In the genomic region with DNA sequence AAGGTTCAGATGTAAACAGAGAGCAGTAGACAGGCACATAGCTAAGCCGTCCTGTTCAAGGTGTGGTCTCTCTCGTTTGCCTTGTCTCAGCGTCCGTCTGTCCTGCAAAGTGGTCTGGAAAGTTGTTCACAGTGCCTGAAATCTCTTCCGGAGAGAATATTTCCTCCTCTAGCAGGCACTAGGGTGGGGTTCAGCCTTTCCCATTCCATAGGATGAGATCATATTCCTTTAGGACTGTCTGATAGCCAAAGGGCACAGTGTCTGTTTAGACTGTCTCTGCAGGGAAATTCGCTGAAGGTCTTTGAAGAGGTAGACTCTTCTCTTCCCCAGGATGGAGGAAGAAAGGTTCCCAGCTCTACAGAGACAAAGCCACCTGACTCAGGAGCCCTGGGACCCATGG, we compare ENCODE assay signal across 22 mouse cellular contexts.
DNase-seq lines count a peak whose midpoint lies in the region; ATAC-seq and TF ChIP-seq lines count a peak whose summit lies in the region.
"Had no signal": no experiment of that assay in that cellular context is flagged by ENCODE, and none has a peak within 500 bp of the region (broad histone marks: within the 10 kb centered on the region; RNA-seq: fewer than 3 reads in every experiment).

No protein-coding gene starts in this region.

- no peaks in the 10 kb centered on the region for H3K9me3 ChIP-seq in heart, embryonic 12.5 days (replicated peaks)
- no peaks in the 10 kb centered on the region for H3K9me3 ChIP-seq in hindbrain, embryonic 12.5 days (replicated peaks)
- no peaks in the 10 kb centered on the region for H3K9me3 ChIP-seq in hindbrain, embryonic 16.5 days (ENCODE audit: control insufficient read depth, low read length)
- no peaks in the 10 kb centered on the region for H3K9me3 ChIP-seq in midbrain, embryonic 14.5 days (ENCODE audit: control insufficient read depth, low read length)
- no peaks in the 10 kb centered on the region for H3K9me3 ChIP-seq in midbrain, postnatal 0 days (ENCODE audit: low read length)
- H3K9me3 ChIP-seq: limb, embryonic 12.5 days; midbrain, embryonic 10.5 days; neural tube, embryonic 15.5 days had no signal

- H3K9ac ChIP-seq in heart, embryonic 12.5 days = no peak overlapping the region
- H3K9ac ChIP-seq in hindbrain, embryonic 12.5 days = no peak overlapping the region
- H3K9ac ChIP-seq in hindbrain, embryonic 16.5 days (ENCODE audit: low read depth, low read length) = no peak overlapping the region
- H3K9ac ChIP-seq in midbrain, embryonic 14.5 days (replicated peaks; ENCODE audit: low read length) = no peak overlapping the region
- no peak overlapping the region for H3K9ac ChIP-seq in midbrain, postnatal 0 days (replicated peaks; ENCODE audit: low read length, poor library complexity, severe bottlenecking)
- H3K9ac ChIP-seq: limb, embryonic 12.5 days; liver, postnatal 0 days; neural tube, embryonic 15.5 days had no signal

- TF ChIP-seq CTCF in midbrain, postnatal 0 days (IDR thresholded peaks at IDR 0.05) = no peak

- peaks cover 14% of the 10 kb centered on the region for H3K4me1 ChIP-seq in heart, embryonic 12.5 days (replicated peaks)
- peaks cover 10% of the 10 kb centered on the region for H3K4me1 ChIP-seq in hindbrain, embryonic 12.5 days
- no peaks in the 10 kb centered on the region; the same call in 1 of the 2 replicates for H3K4me1 ChIP-seq in hindbrain, embryonic 16.5 days (ENCODE audit: control insufficient read depth, insufficient read depth, low read depth, low read length)
- 0 out of 2 replicates have a peak, but pooled peaks cover 3% of the 10 kb centered on the region for H3K4me1 ChIP-seq in midbrain, embryonic 14.5 days (ENCODE audit: control insufficient read depth, insufficient read depth, low read length)
- no peaks in the 10 kb centered on the region for H3K4me1 ChIP-seq in midbrain, postnatal 0 days (ENCODE audit: insufficient read depth, low read length)
- H3K4me1 ChIP-seq: limb, embryonic 12.5 days had no signal

- H3K27me3 ChIP-seq in heart, embryonic 12.5 days (replicated peaks) = no peaks in the 10 kb centered on the region
- H3K27me3 ChIP-seq in hindbrain, embryonic 12.5 days = no peaks in the 10 kb centered on the region
- no peaks in the 10 kb centered on the region for H3K27me3 ChIP-seq in hindbrain, embryonic 16.5 days (replicated peaks; ENCODE audit: control insufficient read depth, insufficient read depth, low read length)
- no peaks in the 10 kb centered on the region for H3K27me3 ChIP-seq in midbrain, embryonic 14.5 days (ENCODE audit: control insufficient read depth, insufficient read depth, low read length)
- no peaks in the 10 kb centered on the region for H3K27me3 ChIP-seq in midbrain, postnatal 0 days (ENCODE audit: insufficient read depth, low read length)
- H3K27me3 ChIP-seq: limb, embryonic 12.5 days; neural tube, embryonic 15.5 days had no signal

- no peak overlapping the region for H3K4me3 ChIP-seq in heart, embryonic 12.5 days
- H3K4me3 ChIP-seq in hindbrain, embryonic 12.5 days = no peak overlapping the region
- no peak overlapping the region for H3K4me3 ChIP-seq in hindbrain, embryonic 16.5 days (ENCODE audit: low read length)
- no peak overlapping the region for H3K4me3 ChIP-seq in midbrain, embryonic 14.5 days (replicated peaks; ENCODE audit: low read depth, low read length)
- H3K4me3 ChIP-seq in midbrain, postnatal 0 days (ENCODE audit: low read depth, low read length) = no peak overlapping the region
- H3K4me3 ChIP-seq: layer of hippocampus, adult 2 months; limb, embryonic 12.5 days; midbrain, embryonic 10.5 days; neural tube, embryonic 15.5 days had no signal

- no peak for DNase-seq in heart, adult 8-10 months (ENCODE audit: low spot score)
- no peak for DNase-seq in midbrain, embryonic 14.5 days
- no peak for DNase-seq in midbrain, postnatal 0 days (ENCODE audit: low spot score)
- DNase-seq in yolk sac, embryonic 10.5 days (ENCODE audit: low spot score) = peak; percentile 27
- DNase-seq in ovary, postnatal 36 days (ENCODE audit: low spot score) = no peak
- DNase-seq: adrenal gland, postnatal 36 days; cerebellum, adult 11 months; cerebellum, postnatal 10 days; gastrocnemius, postnatal 25 days; heart, adult 18-20 months; kidney, postnatal 25 days; liver, postnatal 0 days had no signal

- ATAC-seq in heart, embryonic 12.5 days (ENCODE audit: insufficient number of reproducible peaks, low FRiP score) = 0 out of 2 replicates have a peak, but pooled peaks have one; percentile 39
- no peak for ATAC-seq in hindbrain, embryonic 12.5 days (ENCODE audit: low FRiP score)
- no peak for ATAC-seq in hindbrain, embryonic 16.5 days
- no peak for ATAC-seq in midbrain, embryonic 14.5 days (ENCODE audit: low FRiP score, low TSS enrichment)
- ATAC-seq in midbrain, postnatal 0 days (ENCODE audit: low FRiP score) = no peak
- ATAC-seq: inflammation-experienced regulatory T-cells, adult 6 months; liver, postnatal 0 days had no signal

- 52% methylated on average over 6 of the region's 6 CpGs for WGBS in heart, embryonic 12.5 days
- WGBS in hindbrain, embryonic 12.5 days = 90% methylated on average over 6 of the region's 6 CpGs
- 89% methylated on average over 6 of the region's 6 CpGs for WGBS in hindbrain, embryonic 16.5 days
- 94% methylated on average over 6 of the region's 6 CpGs for WGBS in midbrain, embryonic 14.5 days
- 79% methylated on average over 6 of the region's 6 CpGs for WGBS in midbrain, postnatal 0 days

- no peak overlapping the region for H3K27ac ChIP-seq in heart, embryonic 12.5 days (ENCODE audit: poor library complexity, severe bottlenecking)
- H3K27ac ChIP-seq in hindbrain, embryonic 12.5 days = 0 out of 2 replicates have a peak overlapping the region, but pooled peaks have one; percentile 12
- H3K27ac ChIP-seq in hindbrain, embryonic 16.5 days (ENCODE audit: low read depth, low read length) = no peak overlapping the region
- H3K27ac ChIP-seq in midbrain, embryonic 14.5 days (replicated peaks; ENCODE audit: low read depth, low read length) = peak overlapping the region; percentile 28; the same call in 1 of the 2 replicates
- no peak overlapping the region for H3K27ac ChIP-seq in midbrain, postnatal 0 days (ENCODE audit: low read depth, low read length)
- H3K27ac ChIP-seq: layer of hippocampus, adult 2 months; limb, embryonic 12.5 days; macrophage; midbrain, embryonic 10.5 days had no signal

- peak overlapping the region; percentile 0; the same call in 1 of the 2 replicates for H3K4me2 ChIP-seq in heart, embryonic 12.5 days
- no peak overlapping the region for H3K4me2 ChIP-seq in hindbrain, embryonic 12.5 days (replicated peaks)
- H3K4me2 ChIP-seq in hindbrain, embryonic 16.5 days (ENCODE audit: low read length) = no peak overlapping the region
- H3K4me2 ChIP-seq in midbrain, embryonic 14.5 days (ENCODE audit: low read length) = no peak overlapping the region
- no peak overlapping the region for H3K4me2 ChIP-seq in midbrain, postnatal 0 days (ENCODE audit: low read depth, low read length, poor library complexity, severe bottlenecking)
- H3K4me2 ChIP-seq: limb, embryonic 12.5 days; liver, embryonic 11.5 days; neural tube, embryonic 15.5 days had no signal

- H3K36me3 ChIP-seq in heart, embryonic 12.5 days = no peaks in the 10 kb centered on the region
- no peaks in the 10 kb centered on the region for H3K36me3 ChIP-seq in hindbrain, embryonic 12.5 days
- H3K36me3 ChIP-seq in hindbrain, embryonic 16.5 days (ENCODE audit: control insufficient read depth, insufficient read depth, low read length) = no peaks in the 10 kb centered on the region
- H3K36me3 ChIP-seq in midbrain, embryonic 14.5 days (ENCODE audit: control insufficient read depth, insufficient read depth, low read length) = no peaks in the 10 kb centered on the region
- no peaks in the 10 kb centered on the region for H3K36me3 ChIP-seq in midbrain, postnatal 0 days (ENCODE audit: insufficient read depth, low read length)
- H3K36me3 ChIP-seq: limb, embryonic 12.5 days; neural tube, embryonic 15.5 days had no signal

Comparison
In these comparisons a context has a peak if more than half of its experiments do, and no peak if none do; other contexts are left out.
1. H3K27ac ChIP-seq: peak in hindbrain, embryonic 12.5 days (single experiment) and midbrain, embryonic 14.5 days (single experiment); none in heart, embryonic 12.5 days (single experiment), hindbrain, embryonic 16.5 days (single experiment) and midbrain, postnatal 0 days (single experiment).